Mouse (Mus musculus): Measurements from ENCODE around the gene Gm14137.

Gene Gm14137

DNA sequence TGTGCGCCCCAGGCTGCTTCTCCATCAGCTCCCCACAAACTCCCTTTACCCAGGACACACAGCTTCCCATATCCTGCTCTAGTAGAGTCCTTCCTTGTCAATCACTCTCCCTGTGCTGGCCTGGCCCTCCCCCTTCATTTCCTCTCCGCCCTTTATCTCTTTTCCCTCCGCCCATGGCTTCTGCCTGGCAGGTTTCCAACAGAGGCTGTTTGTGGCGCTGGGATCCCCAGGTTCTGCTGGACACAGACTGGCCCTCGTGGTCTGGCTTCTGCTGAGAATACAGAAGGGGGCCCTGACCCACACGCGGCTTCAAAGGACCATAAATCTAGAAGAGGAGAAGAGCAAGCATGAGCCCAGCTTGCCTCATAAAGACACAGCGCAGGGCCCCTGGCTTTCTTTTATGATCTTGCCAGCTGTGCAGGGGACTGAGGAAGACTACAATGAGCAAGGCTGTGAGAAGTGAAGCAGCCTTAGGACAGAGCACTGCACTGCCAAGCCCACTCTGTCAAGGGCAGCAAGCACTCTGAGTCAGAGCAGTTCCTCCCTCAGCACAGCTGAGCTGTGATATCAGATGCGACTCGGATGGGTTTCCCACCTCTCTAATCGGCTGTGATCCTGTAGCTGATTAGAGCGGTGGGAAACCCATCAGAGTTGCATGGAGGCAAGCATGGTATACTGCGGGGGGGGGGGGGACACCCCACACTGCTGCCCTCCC is 1.3 kb upstream of the Gm14137 start:
- DNase-seq = no peak

DNA sequence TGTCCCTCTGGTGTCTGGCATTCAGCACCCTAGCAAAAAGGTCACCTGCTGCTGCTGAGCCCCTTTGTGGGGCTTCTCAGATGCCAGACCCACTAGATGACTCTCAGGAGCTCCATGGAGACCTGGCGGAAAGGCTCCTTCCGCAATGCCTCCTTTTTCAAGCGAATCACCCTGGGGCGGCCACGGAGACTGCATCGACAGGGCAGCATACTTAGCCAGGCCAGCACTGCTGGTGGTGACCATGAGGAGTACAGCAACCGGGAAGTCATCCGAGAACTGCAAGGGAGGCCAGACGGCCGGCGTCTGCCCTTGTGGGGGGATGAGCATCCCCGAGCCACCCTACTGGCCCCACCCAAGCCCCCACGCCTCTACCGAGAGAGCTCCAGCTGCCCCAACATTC is 557 bp downstream of the Gm14137 start:
- no peak for DNase-seq

DNA sequence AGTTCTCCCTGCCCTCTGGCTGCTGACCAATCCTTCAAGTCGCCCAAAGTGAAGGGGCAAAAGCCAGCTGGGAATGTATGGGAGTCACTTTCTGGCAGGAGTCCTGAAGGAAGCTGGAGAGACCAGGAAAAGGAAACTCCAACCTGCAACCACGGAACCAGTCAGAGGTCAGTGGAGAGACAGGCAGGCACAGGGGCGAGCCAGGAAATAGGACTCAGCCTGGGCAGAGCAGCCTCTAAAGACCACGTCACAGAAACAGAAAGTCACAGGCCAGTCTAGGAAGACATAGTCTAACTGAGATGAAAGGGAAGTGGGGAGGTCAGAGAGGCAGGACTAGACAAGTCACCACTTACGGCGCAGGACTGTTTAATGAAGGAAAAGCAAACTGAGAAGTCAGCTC is 1.3 kb downstream of the Gm14137 start:
- no peak for DNase-seq

DNA sequence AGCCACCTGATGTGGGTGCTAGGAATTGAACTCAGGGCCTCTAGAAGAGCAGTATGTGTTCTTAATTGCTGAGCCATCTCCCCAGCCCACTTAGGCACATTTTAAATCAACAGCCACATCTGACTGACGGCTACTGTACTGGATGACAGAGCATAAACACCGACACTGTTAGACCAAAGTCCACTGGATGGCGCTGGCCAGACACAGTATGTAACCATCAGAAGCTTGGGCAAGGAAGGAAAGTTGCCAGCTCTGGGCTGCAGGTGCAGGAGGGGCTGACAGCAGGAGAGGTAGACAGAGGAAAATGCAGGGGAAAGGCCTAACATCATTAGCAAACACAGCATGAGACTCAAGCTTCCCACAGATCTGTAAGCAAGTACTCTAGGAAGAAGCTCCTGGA is 2.5 kb downstream of the Gm14137 start:
- DNase-seq = no peak

DNA sequence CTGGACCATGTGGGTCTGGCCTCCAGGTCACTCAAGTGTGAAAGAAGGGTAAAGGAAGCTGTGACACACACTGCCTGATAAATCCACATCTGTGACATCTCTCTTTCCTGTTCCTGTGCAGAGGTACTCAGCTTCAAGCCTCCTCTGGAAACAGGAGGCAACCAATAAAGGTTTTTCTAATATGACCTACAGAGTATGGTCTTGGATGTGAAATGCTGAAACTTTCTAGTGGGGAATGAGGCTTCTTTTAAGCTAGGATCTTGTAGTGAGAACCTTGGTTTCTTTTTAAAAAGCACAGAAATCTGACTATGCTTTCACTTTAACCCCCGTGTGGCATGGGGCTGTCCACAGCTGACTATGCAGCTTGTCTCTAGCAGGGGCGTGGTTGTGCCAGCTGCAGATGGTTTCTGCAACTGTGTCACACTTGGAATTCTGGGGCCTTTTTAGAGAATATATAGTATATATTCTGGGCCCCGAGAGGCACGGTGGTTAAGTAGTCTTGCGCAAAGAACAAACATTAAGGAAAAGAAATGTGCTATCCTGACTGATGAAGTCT is 3.2 kb downstream of the Gm14137 start:
- no peak for DNase-seq

DNA sequence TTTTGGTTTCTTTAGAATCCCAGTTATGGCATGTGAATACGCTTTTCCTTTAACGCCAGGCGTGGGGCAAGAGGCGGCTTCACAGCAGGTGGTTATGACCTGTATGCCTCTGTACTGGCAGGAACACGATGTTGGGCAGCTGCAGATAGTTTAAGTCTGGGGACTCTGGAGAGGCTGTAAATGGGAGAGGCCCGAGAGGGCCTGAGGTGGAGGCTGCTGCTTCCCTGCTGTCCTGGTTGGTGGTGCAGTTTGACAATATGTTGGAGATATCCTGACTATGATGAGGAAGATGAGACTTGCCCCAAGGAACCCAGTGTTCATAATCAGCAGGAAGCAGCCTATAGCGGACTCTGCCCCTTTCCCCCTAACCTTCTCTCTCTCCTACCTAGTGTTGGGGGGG is 8.6 kb downstream of the Gm14137 start:
- DNase-seq = no peak

DNA sequence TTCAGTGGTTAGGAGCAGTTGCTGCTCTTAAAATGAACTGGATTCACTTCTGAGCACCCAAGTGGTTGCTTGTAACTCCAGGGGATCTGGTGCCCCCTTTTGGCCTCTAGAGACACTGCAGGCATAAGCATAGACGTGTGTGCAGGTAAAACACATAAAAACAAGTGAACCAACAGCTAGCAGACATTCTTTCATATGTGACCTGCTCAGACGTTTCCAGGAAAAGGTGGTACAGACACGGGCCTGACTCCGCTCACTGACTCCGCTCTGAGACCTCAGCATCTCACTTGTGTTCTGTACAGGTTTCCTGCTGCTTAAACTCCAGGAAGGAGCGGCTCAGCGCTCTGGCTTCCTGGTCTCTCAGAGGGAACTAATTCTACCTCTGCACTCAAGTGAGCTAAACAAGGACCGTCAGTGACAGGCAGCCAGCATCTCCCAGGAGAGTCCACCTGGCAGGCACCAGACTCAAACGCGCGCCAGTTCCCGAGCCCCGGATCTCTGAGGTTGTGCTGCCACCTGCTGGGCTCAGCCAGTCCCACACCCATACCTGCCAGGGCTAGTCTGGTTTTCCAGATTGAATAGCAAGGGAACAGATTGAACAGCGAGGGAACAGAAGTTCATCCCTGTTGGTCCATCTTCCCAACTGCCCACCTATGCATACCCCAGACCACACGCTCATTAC is 14.9 kb downstream of the Gm14137 start:
- DNase-seq = peak; percentile 92

DNA sequence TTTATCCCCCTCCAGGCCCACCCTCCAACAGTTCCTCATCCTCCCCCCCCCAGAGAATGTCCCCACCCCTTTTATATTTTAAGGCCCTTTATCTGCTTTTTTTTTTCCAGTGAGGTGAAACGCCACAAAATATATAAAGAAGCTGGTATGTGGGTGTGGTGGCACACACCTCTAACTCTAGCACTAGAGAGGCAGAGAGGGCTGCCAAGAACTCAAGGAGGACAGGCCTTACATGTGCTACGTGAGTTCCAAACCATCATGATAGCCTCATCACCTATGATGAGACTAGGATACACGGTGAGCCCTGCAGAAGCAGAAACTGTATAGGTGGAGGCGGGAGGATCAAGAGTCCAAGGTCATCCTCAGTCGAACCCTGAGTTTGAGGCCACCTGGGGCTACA is 16.7 kb downstream of the Gm14137 start:
- DNase-seq = no peak

DNA sequence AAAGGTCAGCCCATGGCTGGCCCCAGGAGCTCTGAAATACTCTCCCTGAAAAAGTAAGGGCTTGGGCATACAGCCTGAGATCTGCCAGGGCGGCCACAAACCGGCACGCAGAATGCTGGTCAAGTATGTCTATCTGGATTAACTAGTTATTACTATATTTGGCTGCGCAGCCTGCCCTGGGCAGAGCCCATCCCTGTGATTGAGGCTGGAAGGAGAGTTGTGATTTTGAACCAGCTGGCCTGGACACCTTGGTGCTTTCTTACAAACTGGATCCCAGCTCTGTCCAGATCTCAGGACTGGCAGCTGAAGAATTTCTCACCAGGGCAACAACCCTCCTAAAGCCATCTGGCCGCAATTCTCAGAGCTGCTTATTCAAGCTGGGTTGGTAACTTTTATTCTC is 19.8 kb downstream of the Gm14137 start:
- no peak for DNase-seq

DNA sequence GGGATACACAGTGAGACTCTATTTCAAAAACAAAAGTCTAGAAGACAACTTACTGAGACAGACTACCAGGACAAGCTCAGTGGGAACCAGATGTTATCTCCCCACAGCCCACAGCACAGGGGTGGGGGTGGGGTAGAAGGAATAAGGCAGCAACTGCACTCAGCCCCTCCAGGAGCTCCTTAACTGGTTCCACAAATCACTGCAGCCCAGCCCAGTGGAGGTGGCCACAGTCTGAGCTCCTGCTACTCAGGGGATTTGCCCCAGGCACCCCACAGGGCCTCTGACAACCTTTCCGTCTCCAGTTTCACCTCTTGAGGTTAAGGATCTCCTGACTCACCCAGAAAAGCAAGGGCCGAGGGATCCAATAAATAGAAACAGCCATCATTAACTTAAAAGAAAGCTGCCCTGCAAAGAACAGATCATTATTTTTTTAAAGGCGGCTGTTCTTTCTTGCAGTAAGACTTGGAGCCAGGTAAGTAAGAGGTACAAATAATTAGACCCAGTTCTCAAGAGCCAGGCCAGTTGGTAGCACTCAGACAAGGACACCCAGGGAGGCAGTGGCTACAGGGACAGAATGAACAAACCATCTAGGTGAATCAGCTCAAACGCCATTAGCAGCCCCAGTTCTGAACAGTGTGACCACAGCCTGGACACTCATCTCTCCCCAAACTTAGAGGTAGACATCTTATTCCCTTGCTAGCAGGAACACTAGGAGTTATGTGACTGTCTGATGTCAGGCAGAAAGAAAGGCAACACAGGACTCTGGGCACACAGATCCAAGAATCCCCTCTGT is 22.2 kb downstream of the Gm14137 start:
- DNase-seq = no peak

DNA sequence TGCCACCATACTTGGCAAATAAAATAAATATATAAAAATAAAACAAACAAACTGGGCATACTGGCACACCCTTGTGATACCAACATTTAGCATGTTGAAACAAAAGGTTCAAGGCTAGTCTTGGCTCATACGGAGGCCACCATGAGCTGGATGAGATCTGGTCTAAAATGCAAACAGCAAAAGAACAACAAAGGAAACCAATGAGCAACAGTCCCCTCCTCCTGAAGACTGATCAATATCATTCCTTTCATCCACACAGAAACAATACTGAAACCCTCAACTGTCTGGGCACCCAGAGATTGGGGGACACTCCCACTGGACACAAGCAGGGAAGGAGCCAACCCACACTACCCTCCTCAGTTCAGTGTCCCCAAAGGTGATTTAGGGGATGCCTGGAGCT is 23.2 kb downstream of the Gm14137 start:
- no peak for DNase-seq

DNA sequence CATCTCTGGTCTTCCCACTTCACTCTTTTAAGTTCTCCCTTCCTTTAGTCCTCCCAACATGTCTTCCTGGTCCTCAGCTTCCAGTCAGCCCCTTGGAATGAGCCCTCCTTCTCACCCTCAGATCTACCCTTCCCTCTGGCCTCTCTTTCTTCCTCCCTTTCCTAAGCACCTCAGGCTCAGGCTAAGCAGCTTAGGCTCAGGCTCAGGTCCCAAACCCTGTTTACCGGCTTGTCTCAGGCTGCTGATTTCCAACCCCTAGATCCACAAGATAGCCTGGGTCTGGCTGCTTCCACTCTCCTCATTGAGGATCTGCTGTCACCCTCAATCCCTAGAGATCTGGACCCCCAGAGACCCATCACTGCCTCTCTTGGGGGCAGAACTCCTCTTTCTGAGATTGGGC is 23.7 kb downstream of the Gm14137 start:
- no peak for DNase-seq

DNA sequence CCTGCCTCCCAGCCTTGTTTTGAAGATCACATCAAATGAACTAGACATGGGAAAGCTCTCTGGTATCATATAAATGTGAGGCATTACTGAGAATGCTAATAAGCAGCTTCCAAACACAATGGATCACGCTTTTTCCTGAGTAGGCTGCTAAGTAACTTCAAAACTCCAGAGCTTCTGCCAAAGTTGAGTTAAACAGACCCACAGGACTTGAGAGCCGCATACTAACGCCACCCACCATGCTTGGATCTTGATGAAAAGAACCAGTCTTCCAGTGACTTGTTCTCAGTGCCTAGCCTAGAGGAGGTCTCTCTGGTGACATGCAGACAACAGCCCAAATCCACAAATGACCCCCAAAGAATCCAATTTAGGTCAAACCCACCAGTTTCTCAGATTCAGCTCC is 24.6 kb downstream of the Gm14137 start:
- no peak for DNase-seq

DNA sequence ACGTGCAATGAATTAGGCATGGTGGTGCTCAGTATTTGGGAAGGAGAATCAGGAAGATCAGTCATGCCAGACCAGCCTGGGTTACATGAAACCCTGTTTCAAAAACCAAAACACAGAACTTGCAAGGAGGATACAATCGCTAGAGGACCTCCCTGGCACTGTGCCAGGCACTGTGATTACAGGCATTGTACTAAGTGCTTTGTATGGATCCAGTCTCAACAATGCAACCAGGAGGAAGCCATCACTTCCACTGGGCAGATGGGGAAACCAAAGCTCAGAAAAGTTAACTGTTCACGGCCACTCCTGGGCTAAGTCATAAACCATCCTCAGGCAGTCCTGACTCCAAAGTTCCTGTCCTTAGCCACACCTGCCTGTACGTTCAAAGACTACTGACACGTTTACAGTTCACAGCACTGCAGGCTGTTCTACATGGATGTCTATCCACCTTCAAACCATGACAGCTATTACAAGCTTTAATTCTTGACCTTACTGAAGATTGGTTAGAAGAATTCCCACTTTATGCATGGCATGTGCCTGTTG is 28.7 kb downstream of the Gm14137 start:
- DNase-seq = no peak

DNA sequence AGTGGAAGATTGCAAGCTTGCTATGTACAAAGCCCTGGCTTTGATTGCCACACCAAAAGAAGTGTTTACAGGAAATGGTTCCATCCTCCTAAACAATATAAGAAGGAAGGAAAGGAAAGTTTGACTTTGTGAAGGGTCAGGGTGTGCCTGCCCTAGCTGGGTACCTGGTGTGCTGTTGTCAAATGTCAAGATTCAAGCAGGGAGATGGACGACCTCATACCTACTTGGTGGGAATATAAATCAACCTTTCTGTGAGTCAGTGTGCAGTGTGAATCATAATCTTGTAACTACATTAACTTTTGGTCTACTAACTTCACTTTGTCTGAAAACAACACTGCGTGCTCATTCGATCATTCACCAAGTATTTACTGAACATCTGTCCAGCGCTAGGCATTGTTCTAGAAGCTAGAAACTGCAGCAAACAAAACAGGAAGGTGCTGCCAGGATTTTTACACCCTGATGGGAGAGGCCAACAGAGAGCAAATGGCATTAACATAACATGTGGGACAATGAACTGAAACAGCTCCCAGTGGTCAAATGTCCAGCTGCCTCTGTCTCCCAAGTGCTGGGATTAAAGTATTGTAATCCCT is 29.7 kb downstream of the Gm14137 start:
- DNase-seq = no peak

DNA sequence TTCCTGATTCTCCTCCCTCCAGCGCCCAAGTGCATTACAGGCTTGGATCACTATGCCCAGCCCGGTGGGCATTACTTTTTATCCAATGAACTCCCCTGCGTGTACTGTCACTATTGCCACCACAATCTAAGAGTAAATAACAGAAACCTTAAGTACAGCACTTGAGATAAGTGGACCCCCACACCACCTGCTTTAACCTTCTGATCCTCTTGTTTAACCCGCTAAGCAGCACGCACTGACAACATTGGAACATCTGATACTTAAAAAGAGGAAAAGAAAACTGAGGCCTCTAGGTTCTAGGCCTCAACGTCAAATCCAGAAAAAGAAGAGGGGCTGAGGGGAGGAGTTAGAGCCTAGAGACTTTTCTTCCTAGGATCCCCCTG is 33.6 kb downstream of the Gm14137 start:
- DNase-seq = no peak

DNA sequence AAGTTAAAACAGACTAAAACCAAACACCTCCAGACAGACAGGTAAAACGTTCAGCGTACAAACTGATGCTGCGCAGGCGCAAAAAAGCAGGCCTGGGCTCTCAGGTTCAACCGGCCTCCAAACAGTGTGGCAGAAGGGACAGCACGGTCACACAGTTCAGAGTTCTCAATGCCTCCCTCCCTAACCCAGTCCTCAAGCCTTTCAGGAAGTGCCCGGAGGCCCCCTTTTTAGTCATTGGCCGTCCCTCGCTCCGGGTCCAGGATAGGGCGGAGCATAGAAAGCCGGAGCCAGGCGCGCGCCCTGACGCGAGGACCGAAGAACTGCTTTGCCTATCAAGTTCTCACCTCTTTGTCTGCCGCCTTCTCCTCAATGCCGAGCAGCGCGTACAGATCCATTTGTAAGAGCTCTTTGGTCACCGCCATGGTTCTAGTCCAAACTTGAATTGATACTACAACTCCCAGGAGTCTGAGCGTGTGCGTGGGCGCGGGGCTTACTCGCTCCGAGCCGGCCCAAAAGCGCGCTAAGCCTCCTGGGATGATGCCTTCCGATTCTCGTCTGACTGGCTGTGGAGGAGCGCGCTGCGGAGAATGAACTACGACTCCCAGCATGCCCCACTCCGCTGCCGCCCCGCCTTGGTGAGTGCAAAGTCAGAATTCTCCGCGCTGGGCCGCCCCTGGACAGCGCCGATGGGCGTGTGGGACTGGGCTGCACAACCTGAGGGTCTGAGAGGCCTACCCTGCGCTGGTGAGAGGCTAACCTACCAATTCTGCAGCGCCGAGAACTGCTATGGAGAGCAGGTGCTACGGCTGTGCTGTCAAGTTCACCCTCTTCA is 34.3 kb downstream of the Gm14137 start, which contains the start of the genes Zfyve19 and Dnajc17:
TSS of gene Zfyve19 (plus strand) at position 274 of the 832 bp plus-strand sequence.
TSS of gene Dnajc17 (minus strand) at position 452 of the 832 bp plus-strand sequence.
- peak; percentile 94 to 95 for DNase-seq

DNA sequence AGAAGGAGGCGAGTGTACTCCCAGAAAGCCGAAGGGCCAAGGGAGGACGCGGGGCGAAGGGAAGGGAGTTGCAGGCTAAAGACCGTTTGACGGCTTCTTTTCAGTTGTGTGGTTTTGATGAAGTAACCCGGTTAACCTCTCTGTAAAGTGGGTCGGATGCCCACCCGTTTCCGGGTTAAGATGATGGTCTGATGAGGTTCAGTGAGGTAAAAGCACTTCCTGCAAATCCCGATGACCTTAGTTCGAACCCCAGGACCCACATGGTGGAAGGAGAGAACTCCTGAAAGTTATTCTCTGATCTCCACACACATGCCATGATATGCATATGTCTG is 34.8 kb downstream of the Gm14137 start:
- DNase-seq = no peak

Measured in B cell, adult 2 months (primary cell).